Mouse (Mus musculus) left cerebral cortex, adult 11 months (tissue): Measurements from ENCODE around the gene Nabp2.

Experiments used
- DNase-seq: peaks from one replicate; pipeline ENCODE4 v3.0.0; 2022; ENCODE audit warnings: low spot score

The Nabp2 gene

GRCm38 (mm10) chr10:128429052-128429451, 17.8 kb upstream of the Nabp2 start:
- no peak for DNase-seq

GRCm38 (mm10) chr10:128425260-128425659, 14.0 kb upstream of the Nabp2 start:
- DNase-seq: no peak

- no peak for DNase-seq
These were observed 13.3 kb upstream of the Nabp2 start for GRCm38 (mm10) chr10:128424604-128425003.

GRCm38 (mm10) chr10:128422426-128422825, 11.1 kb upstream of the Nabp2 start:
- no peak for DNase-seq

- DNase-seq: no peak
These were observed 3.6 kb upstream of the Nabp2 start for GRCm38 (mm10) chr10:128414848-128415247.

GRCm38 (mm10) chr10:128413076-128413475, 1.8 kb upstream of the Nabp2 start:
- no peak for DNase-seq

GRCm38 (mm10) chr10:128412558-128412957, 1.3 kb upstream of the Nabp2 start:
- no peak for DNase-seq

GRCm38 (mm10) chr10:128412055-128412381, 726 bp upstream of the Nabp2 start:
- no peak for DNase-seq

- DNase-seq: no peak
These were observed 789 bp downstream of the Nabp2 start for GRCm38 (mm10) chr10:128410560-128410845.

GRCm38 (mm10) chr10:128409692-128410559, 1.4 kb downstream of the Nabp2 start:
- peak; percentile 97 for DNase-seq

GRCm38 (mm10) chr10:128408591-128409535, 2.4 kb downstream of the Nabp2 start:
- no peak for DNase-seq

- DNase-seq: no peak
These were observed 7.4 kb downstream of the Nabp2 start for GRCm38 (mm10) chr10:128403931-128404330.

GRCm38 (mm10) chr10:128401638-128402037, 9.7 kb downstream of the Nabp2 start:
- no peak for DNase-seq

- no peak for DNase-seq
These were observed 10.2 kb downstream of the Nabp2 start, which contains the start of gene Slc39a5 for GRCm38 (mm10) chr10:128401056-128401455. Gene Slc39a5, minus strand, starts transcription at chr10:128401229.

- DNase-seq: no peak
These were observed 11.0 kb downstream of the Nabp2 start for GRCm38 (mm10) chr10:128400338-128400737.

- DNase-seq: no peak
These were observed 13.8 kb downstream of the Nabp2 start for GRCm38 (mm10) chr10:128397466-128397865.

- no peak for DNase-seq
These were observed 14.5 kb downstream of the Nabp2 start for GRCm38 (mm10) chr10:128396716-128397264.

- DNase-seq: no peak
These were observed 15.1 kb downstream of the Nabp2 start for GRCm38 (mm10) chr10:128396017-128396673.

GRCm38 (mm10) chr10:128391850-128392249, 19.4 kb downstream of the Nabp2 start:
- DNase-seq: no peak

- DNase-seq: no peak
These were observed 20.9 kb downstream of the Nabp2 start for GRCm38 (mm10) chr10:128390366-128390765.

- DNase-seq: no peak
These were observed 21.7 kb downstream of the Nabp2 start for GRCm38 (mm10) chr10:128389570-128389969.

- DNase-seq: no peak
These were observed 22.4 kb downstream of the Nabp2 start for GRCm38 (mm10) chr10:128388941-128389340.
